In genomic region chr2:69635807-69636206, GRCm38 (mm10) we compare ENCODE assay signal across 9 mouse cellular contexts. TPM values are rescaled to one million over a fixed set of nuclear protein-coding genes. Genes with fewer than 3 reads are reported as not detected.
DNase-seq lines count a peak whose midpoint lies in the region; ATAC-seq and TF ChIP-seq lines count a peak whose summit lies in the region.
"Had no signal": no experiment of that assay in that cellular context is flagged by ENCODE, and none has a peak within 500 bp of the region (broad histone marks: within the 10 kb centered on the region; RNA-seq: fewer than 3 reads in every experiment).

No protein-coding gene starts in this region.

- WGBS in hindbrain, postnatal 0 days = 64% methylated on average over 6 of the region's 6 CpGs
- WGBS in hindbrain, embryonic 16.5 days = 79% methylated on average over 6 of the region's 6 CpGs
- WGBS in liver, embryonic 14.5 days (ENCODE audit: insufficient replicate concordance) = 34% methylated on average over 6 of the region's 6 CpGs

- peak; percentile 60 for TF ChIP-seq CTCF in hindbrain, postnatal 0 days (IDR thresholded peaks at IDR 0.05; ENCODE audit: low read depth)
- peak; percentile 81 for TF ChIP-seq CTCF in liver, embryonic 14.5 days (IDR thresholded peaks at IDR 0.05; ENCODE audit: low read depth)

- H3K27me3 ChIP-seq in hindbrain, postnatal 0 days (ENCODE audit: insufficient read depth, low read length) = no peaks in the 10 kb centered on the region
- no peaks in the 10 kb centered on the region for H3K27me3 ChIP-seq in hindbrain, embryonic 16.5 days (replicated peaks; ENCODE audit: control insufficient read depth, insufficient read depth, low read length)
- H3K27me3 ChIP-seq in liver, embryonic 14.5 days (ENCODE audit: control insufficient read depth, insufficient read depth, low read length) = no peaks in the 10 kb centered on the region

- H3K9ac ChIP-seq in hindbrain, postnatal 0 days (replicated peaks; ENCODE audit: low read length) = no peak overlapping the region
- no peak overlapping the region for H3K9ac ChIP-seq in hindbrain, embryonic 16.5 days (ENCODE audit: low read depth, low read length)
- H3K9ac ChIP-seq in liver, embryonic 14.5 days (replicated peaks) = no peak overlapping the region
- H3K9ac ChIP-seq: midbrain, embryonic 12.5 days had no signal

- H3K27ac ChIP-seq in hindbrain, postnatal 0 days = no peak overlapping the region
- H3K27ac ChIP-seq in hindbrain, embryonic 16.5 days (ENCODE audit: low read depth, low read length) = no peak overlapping the region
- H3K27ac ChIP-seq in liver, embryonic 14.5 days = no peak overlapping the region
- H3K27ac ChIP-seq: midbrain, embryonic 12.5 days had no signal

- peak; percentile 51 for DNase-seq in hindbrain, postnatal 0 days (ENCODE audit: low spot score)
- peak; percentile 33 for DNase-seq in adrenal gland, adult 2 months
- DNase-seq in gastrocnemius, postnatal 14 days = peak; percentile 52
- peak; percentile 31 to 54 (median 33) for DNase-seq in liver, embryonic 14.5 days (ENCODE audit: low read depth in 3 of 3, low spot score in 3 of 3)
- DNase-seq in retina, postnatal 7 days (ENCODE audit: low read depth, low spot score) = peak; percentile 33
- DNase-seq in Muller cell, postnatal 12 days (ENCODE audit: inconsistent ontology term) = no peak

- no peak for TF ChIP-seq EP300 in liver, embryonic 14.5 days (IDR thresholded peaks at IDR 0.05; ENCODE audit: low read depth)

- no peak overlapping the region for H3K4me2 ChIP-seq in hindbrain, postnatal 0 days (ENCODE audit: low read depth, low read length)
- no peak overlapping the region for H3K4me2 ChIP-seq in hindbrain, embryonic 16.5 days (ENCODE audit: low read length)
- peak overlapping the region; percentile 63 for H3K4me2 ChIP-seq in liver, embryonic 14.5 days (ENCODE audit: low read depth)

- H3K4me3 ChIP-seq in hindbrain, postnatal 0 days (ENCODE audit: low read length) = no peak overlapping the region
- H3K4me3 ChIP-seq in hindbrain, embryonic 16.5 days (ENCODE audit: low read length) = no peak overlapping the region
- no peak overlapping the region for H3K4me3 ChIP-seq in liver, embryonic 14.5 days (ENCODE audit: insufficient read depth in 1 of 2, low read depth in 2 of 2, low read length in 2 of 2)

- no peaks in the 10 kb centered on the region for H3K4me1 ChIP-seq in hindbrain, postnatal 0 days (ENCODE audit: insufficient read depth, low read length)
- H3K4me1 ChIP-seq in hindbrain, embryonic 16.5 days (ENCODE audit: control insufficient read depth, insufficient read depth, low read depth, low read length) = no peaks in the 10 kb centered on the region
- H3K4me1 ChIP-seq in liver, embryonic 14.5 days (replicated peaks; ENCODE audit: control insufficient read depth in 2 of 2, insufficient read depth in 2 of 2, low read length in 1 of 2) = 0 out of 4 replicates have a peak, but pooled peaks cover 0 to 2% of the 10 kb centered on the region in 2 experiments
- H3K4me1 ChIP-seq: midbrain, embryonic 12.5 days had no signal

- no peaks in the 10 kb centered on the region for H3K9me3 ChIP-seq in hindbrain, postnatal 0 days (ENCODE audit: low read length)
- no peaks in the 10 kb centered on the region for H3K9me3 ChIP-seq in hindbrain, embryonic 16.5 days (ENCODE audit: control insufficient read depth, low read length)
- H3K9me3 ChIP-seq in liver, embryonic 14.5 days (ENCODE audit: control insufficient read depth, low read length) = no peaks in the 10 kb centered on the region
- H3K9me3 ChIP-seq: midbrain, embryonic 12.5 days had no signal

- ATAC-seq in hindbrain, postnatal 0 days = no peak
- no peak for ATAC-seq in hindbrain, embryonic 16.5 days
- peak; percentile 53 for ATAC-seq in CD4-positive, CD25-positive, alpha-beta regulatory T cell, adult 4 months
- ATAC-seq in liver, embryonic 14.5 days (ENCODE audit: insufficient read depth) = no peak

- intact Hi-C loops in gastrocnemius, postnatal 14 days (cut with DNase I; ENCODE audit: low total_unique reads) = loop anchor here (10.0 kb wide), 1 partner anchor 149 kb away; the partner anchor contains the start of genes Ccdc173 and Phospho2

- H3K36me3 ChIP-seq in hindbrain, postnatal 0 days (ENCODE audit: insufficient read depth, low read length) = no peaks in the 10 kb centered on the region
- no peaks in the 10 kb centered on the region for H3K36me3 ChIP-seq in hindbrain, embryonic 16.5 days (ENCODE audit: control insufficient read depth, insufficient read depth, low read length)
- H3K36me3 ChIP-seq in liver, embryonic 14.5 days (replicated peaks; ENCODE audit: control insufficient read depth, insufficient read depth, low read depth) = no peaks in the 10 kb centered on the region
- H3K36me3 ChIP-seq: midbrain, embryonic 12.5 days had no signal

RNA-seq across cellular contexts. Expression of gene Bbs5, which starts 11.2 kb away (rescaled TPM):
- 13.3 and 18.3 TPM in 2 replicates for total RNA-seq in hindbrain, postnatal 0 days (2014; rRNA removed)
- polyA plus RNA-seq in hindbrain, postnatal 0 days (2015; fragmentation: Nextera tagmentation; extraction: Ambion mirVana) = 26.1 and 26.7 TPM in 2 replicates
- 26.1 and 28.3 TPM in 2 replicates for polyA plus RNA-seq in hindbrain, embryonic 16.5 days (2015; fragmentation: Nextera tagmentation; extraction: Ambion mirVana)
- polyA plus RNA-seq in CD4-positive, CD25-positive, alpha-beta regulatory T cell, adult 4 months (2017; shearing (Covaris generic)) = 1 to 10 TPM in 1 of 2 experiments, under 1 TPM in 1; 0.91 to 2.3 TPM
- total RNA-seq in adrenal gland, adult 2 months (2021) = 1 to 10 TPM; 7.0 to 8.3 TPM
- 0.07 and 0.43 TPM in 2 replicates for polyA plus RNA-seq in adrenal gland, adult 2 months (2012; rRNA removed)
- total RNA-seq in gastrocnemius, postnatal 14 days (2021) = 1 to 10 TPM; 2.8 to 4.2 TPM
- 1.6 and 1.8 TPM in 2 replicates for polyA plus RNA-seq in liver, embryonic 14.5 days (2012; rRNA removed)
- polyA plus RNA-seq in liver, embryonic 14.5 days (2014; fragmentation: Nextera tagmentation; extraction: Ambion mirVana) = 3.2 and 3.4 TPM in 2 replicates

RNA-seq across cellular contexts. Expression of gene Klhl41, which starts 34.1 kb away (rescaled TPM):
- total RNA-seq in hindbrain, postnatal 0 days (2014; rRNA removed) = 1.3 TPM in 1 of 2 replicates, not detected in the other
- 0.05 and 0.09 TPM in 2 replicates for polyA plus RNA-seq in hindbrain, postnatal 0 days (2015; fragmentation: Nextera tagmentation; extraction: Ambion mirVana)
- polyA plus RNA-seq in hindbrain, embryonic 16.5 days (2015; fragmentation: Nextera tagmentation; extraction: Ambion mirVana) = 0.08 and 1.6 TPM in 2 replicates
- polyA plus RNA-seq in CD4-positive, CD25-positive, alpha-beta regulatory T cell, adult 4 months (2017; shearing (Covaris generic)) = under 1 TPM in 1 of 2 experiments, not detected in 1; 0.12 TPM
- total RNA-seq in adrenal gland, adult 2 months (2021) = under 1 TPM; 0.35 TPM
- 0.04 TPM in 1 of 2 replicates, not detected in the other for polyA plus RNA-seq in adrenal gland, adult 2 months (2012; rRNA removed)
- 100 to 1,000 TPM; 474 to 551 TPM for total RNA-seq in gastrocnemius, postnatal 14 days (2021)
- 0.02 and 0.04 TPM in 2 replicates for polyA plus RNA-seq in liver, embryonic 14.5 days (2012; rRNA removed)
- polyA plus RNA-seq in liver, embryonic 14.5 days (2014; fragmentation: Nextera tagmentation; extraction: Ambion mirVana) = not detected in 2 replicates

RNA-seq across cellular contexts. Expression of gene Lrp2, which starts 49.9 kb away (rescaled TPM):
- 3.9 and 5.4 TPM in 2 replicates for total RNA-seq in hindbrain, postnatal 0 days (2014; rRNA removed)
- 0.46 and 0.48 TPM in 2 replicates for polyA plus RNA-seq in hindbrain, postnatal 0 days (2015; fragmentation: Nextera tagmentation; extraction: Ambion mirVana)
- 0.64 and 0.95 TPM in 2 replicates for polyA plus RNA-seq in hindbrain, embryonic 16.5 days (2015; fragmentation: Nextera tagmentation; extraction: Ambion mirVana)
- polyA plus RNA-seq in CD4-positive, CD25-positive, alpha-beta regulatory T cell, adult 4 months (2017; shearing (Covaris generic)) = under 1 TPM in 1 of 2 experiments, not detected in 1; 0.01 TPM
- total RNA-seq in adrenal gland, adult 2 months (2021) = under 1 TPM; 0.52 to 0.73 TPM
- 0.04 TPM in 2 replicates for polyA plus RNA-seq in adrenal gland, adult 2 months (2012; rRNA removed)
- total RNA-seq in gastrocnemius, postnatal 14 days (2021) = not detected
- 0.04 and 0.07 TPM in 2 replicates for polyA plus RNA-seq in liver, embryonic 14.5 days (2012; rRNA removed)
- polyA plus RNA-seq in liver, embryonic 14.5 days (2014; fragmentation: Nextera tagmentation; extraction: Ambion mirVana) = 0.10 and 0.11 TPM in 2 replicates
